Mouse (Mus musculus): Measurements from ENCODE around the gene Atp8a1. TPM values are rescaled to one million over a fixed set of nuclear protein-coding genes. Genes with fewer than 3 reads are reported as not detected.

The Atp8a1 gene
- polyA plus RNA-seq, 1 experiment from 2014 or later = 41.5 TPM

- 86% methylated on average over 10 of the region's 10 CpGs for WGBS
- no peaks in the 10 kb centered on the region for H3K36me3 ChIP-seq (ENCODE audit: control insufficient read depth, insufficient read depth)
- H3K4me1 ChIP-seq (replicated peaks; ENCODE audit: control insufficient read depth, insufficient read depth, low read length) = no peaks in the 10 kb centered on the region
- no peak overlapping the region for H3K4me3 ChIP-seq (replicated peaks; ENCODE audit: low read length)
- H3K9me3 ChIP-seq (ENCODE audit: control insufficient read depth, low read length) = no peaks in the 10 kb centered on the region
- no peak overlapping the region for H3K9ac ChIP-seq (replicated peaks; ENCODE audit: low read depth, low read length)
- H3K27me3 ChIP-seq (replicated peaks; ENCODE audit: control insufficient read depth, insufficient read depth, low read length) = no peaks in the 10 kb centered on the region
- H3K4me2 ChIP-seq (ENCODE audit: low read length) = no peak overlapping the region
- ATAC-seq = no peak
- no peak overlapping the region for H3K27ac ChIP-seq (ENCODE audit: low read length)
Measured at GRCm38 (mm10) chr5:67831293-67832147, 15.7 kb downstream of the Atp8a1 start.

GRCm38 (mm10) chr5:67828356-67828755 lies 18.9 kb downstream of the Atp8a1 start:
- peaks cover 7% of the 10 kb centered on the region; the same call in 1 of the 2 replicates for H3K4me1 ChIP-seq (replicated peaks; ENCODE audit: control insufficient read depth, insufficient read depth, low read length)
- H3K4me2 ChIP-seq (ENCODE audit: low read length) = no peak overlapping the region
- no peaks in the 10 kb centered on the region for H3K27me3 ChIP-seq (replicated peaks; ENCODE audit: control insufficient read depth, insufficient read depth, low read length)
- no peak for ATAC-seq
- H3K4me3 ChIP-seq (replicated peaks; ENCODE audit: low read length) = no peak overlapping the region
- no peak overlapping the region for H3K9ac ChIP-seq (replicated peaks; ENCODE audit: low read depth, low read length)
- no peak overlapping the region for H3K27ac ChIP-seq (ENCODE audit: low read length)
- no peaks in the 10 kb centered on the region for H3K36me3 ChIP-seq (ENCODE audit: control insufficient read depth, insufficient read depth)
- WGBS = 87% methylated on average over 3 of the region's 3 CpGs
- H3K9me3 ChIP-seq (ENCODE audit: control insufficient read depth, low read length) = no peaks in the 10 kb centered on the region

GRCm38 (mm10) chr5:67826935-67827334 lies 20.3 kb downstream of the Atp8a1 start:
- Histone ChIP-seq H3K9ac (replicated peaks; ENCODE audit: low read depth, low read length) (no peak overlapping the region), H3K4me3 (replicated peaks; ENCODE audit: low read length) (no peak overlapping the region), H3K9me3 (ENCODE audit: control insufficient read depth, low read length) (no peaks in the 10 kb centered on the region), H3K4me1 (replicated peaks; ENCODE audit: control insufficient read depth, insufficient read depth, low read length) (peaks cover 7% of the 10 kb centered on the region; the same call in 1 of the 2 replicates), H3K27me3 (replicated peaks; ENCODE audit: control insufficient read depth, insufficient read depth, low read length) (no peaks in the 10 kb centered on the region), H3K27ac (ENCODE audit: low read length) (no peak overlapping the region), H3K36me3 (ENCODE audit: control insufficient read depth, insufficient read depth) (no peaks in the 10 kb centered on the region), H3K4me2 (ENCODE audit: low read length) (no peak overlapping the region)
- no peak for ATAC-seq
- WGBS = 88% methylated on average over 3 of the region's 3 CpGs

GRCm38 (mm10) chr5:67826278-67826677 lies 21.0 kb downstream of the Atp8a1 start:
- WGBS = 89% methylated on average over 9 of the region's 9 CpGs
- Histone ChIP-seq H3K4me3 (replicated peaks; ENCODE audit: low read length) (no peak overlapping the region), H3K4me1 (replicated peaks; ENCODE audit: control insufficient read depth, insufficient read depth, low read length) (peaks cover 7% of the 10 kb centered on the region; the same call in 1 of the 2 replicates), H3K27me3 (replicated peaks; ENCODE audit: control insufficient read depth, insufficient read depth, low read length) (no peaks in the 10 kb centered on the region), H3K36me3 (ENCODE audit: control insufficient read depth, insufficient read depth) (no peaks in the 10 kb centered on the region), H3K9ac (replicated peaks; ENCODE audit: low read depth, low read length) (no peak overlapping the region), H3K9me3 (ENCODE audit: control insufficient read depth, low read length) (no peaks in the 10 kb centered on the region), H3K27ac (ENCODE audit: low read length) (no peak overlapping the region), H3K4me2 (ENCODE audit: low read length) (no peak overlapping the region)
- ATAC-seq = no peak

GRCm38 (mm10) chr5:67824600-67824999 lies 22.6 kb downstream of the Atp8a1 start:
- Histone ChIP-seq H3K27me3 (replicated peaks; ENCODE audit: control insufficient read depth, insufficient read depth, low read length) (no peaks in the 10 kb centered on the region), H3K4me2 (ENCODE audit: low read length) (no peak overlapping the region), H3K9me3 (ENCODE audit: control insufficient read depth, low read length) (no peaks in the 10 kb centered on the region), H3K4me3 (replicated peaks; ENCODE audit: low read length) (no peak overlapping the region), H3K36me3 (ENCODE audit: control insufficient read depth, insufficient read depth) (no peaks in the 10 kb centered on the region), H3K9ac (replicated peaks; ENCODE audit: low read depth, low read length) (no peak overlapping the region), H3K4me1 (replicated peaks; ENCODE audit: control insufficient read depth, insufficient read depth, low read length) (peaks cover 7% of the 10 kb centered on the region), H3K27ac (ENCODE audit: low read length) (no peak overlapping the region)
- ATAC-seq = no peak
- WGBS = 62% methylated on average over 2 of the region's 2 CpGs

GRCm38 (mm10) chr5:67823771-67824170 lies 23.5 kb downstream of the Atp8a1 start:
- Histone ChIP-seq H3K4me2 (ENCODE audit: low read length) (no peak overlapping the region), H3K27ac (ENCODE audit: low read length) (no peak overlapping the region), H3K9me3 (ENCODE audit: control insufficient read depth, low read length) (no peaks in the 10 kb centered on the region), H3K9ac (replicated peaks; ENCODE audit: low read depth, low read length) (no peak overlapping the region), H3K4me1 (replicated peaks; ENCODE audit: control insufficient read depth, insufficient read depth, low read length) (peaks cover 9% of the 10 kb centered on the region), H3K36me3 (ENCODE audit: control insufficient read depth, insufficient read depth) (no peaks in the 10 kb centered on the region), H3K27me3 (replicated peaks; ENCODE audit: control insufficient read depth, insufficient read depth, low read length) (no peaks in the 10 kb centered on the region), H3K4me3 (replicated peaks; ENCODE audit: low read length) (no peak overlapping the region)
- no peak for ATAC-seq
- 57% methylated on average over 5 of the region's 5 CpGs for WGBS

- Histone ChIP-seq H3K4me1 (replicated peaks; ENCODE audit: control insufficient read depth, insufficient read depth, low read length) (peaks cover 9% of the 10 kb centered on the region), H3K36me3 (ENCODE audit: control insufficient read depth, insufficient read depth) (no peaks in the 10 kb centered on the region), H3K27ac (ENCODE audit: low read length) (no peak overlapping the region), H3K4me3 (replicated peaks; ENCODE audit: low read length) (no peak overlapping the region), H3K9ac (replicated peaks; ENCODE audit: low read depth, low read length) (no peak overlapping the region), H3K9me3 (ENCODE audit: control insufficient read depth, low read length) (no peaks in the 10 kb centered on the region), H3K4me2 (ENCODE audit: low read length) (no peak overlapping the region), H3K27me3 (replicated peaks; ENCODE audit: control insufficient read depth, insufficient read depth, low read length) (no peaks in the 10 kb centered on the region)
- WGBS = 78% methylated on average over 6 of the region's 6 CpGs
- no peak for ATAC-seq
Measured at GRCm38 (mm10) chr5:67822619-67823018, 24.6 kb downstream of the Atp8a1 start.

- no peaks in the 10 kb centered on the region for H3K9me3 ChIP-seq (ENCODE audit: control insufficient read depth, low read length)
- no peak overlapping the region for H3K4me2 ChIP-seq (ENCODE audit: low read length)
- no peak overlapping the region for H3K27ac ChIP-seq (ENCODE audit: low read length)
- 84% methylated on average over 8 of the region's 8 CpGs for WGBS
- H3K4me3 ChIP-seq (replicated peaks; ENCODE audit: low read length) = no peak overlapping the region
- no peak for ATAC-seq
- H3K36me3 ChIP-seq (ENCODE audit: control insufficient read depth, insufficient read depth) = no peaks in the 10 kb centered on the region
- H3K27me3 ChIP-seq (replicated peaks; ENCODE audit: control insufficient read depth, insufficient read depth, low read length) = no peaks in the 10 kb centered on the region
- H3K9ac ChIP-seq (replicated peaks; ENCODE audit: low read depth, low read length) = no peak overlapping the region
- H3K4me1 ChIP-seq (replicated peaks; ENCODE audit: control insufficient read depth, insufficient read depth, low read length) = peaks cover 9% of the 10 kb centered on the region
Measured at GRCm38 (mm10) chr5:67821987-67822401, 25.2 kb downstream of the Atp8a1 start.

GRCm38 (mm10) chr5:67821185-67821584 lies 26.0 kb downstream of the Atp8a1 start:
- H3K27me3 ChIP-seq (replicated peaks; ENCODE audit: control insufficient read depth, insufficient read depth, low read length) = no peaks in the 10 kb centered on the region
- 92% methylated on average over 2 of the region's 2 CpGs for WGBS
- H3K4me2 ChIP-seq (ENCODE audit: low read length) = no peak overlapping the region
- ATAC-seq = no peak
- no peaks in the 10 kb centered on the region for H3K9me3 ChIP-seq (ENCODE audit: control insufficient read depth, low read length)
- H3K27ac ChIP-seq (ENCODE audit: low read length) = no peak overlapping the region
- no peak overlapping the region for H3K4me3 ChIP-seq (replicated peaks; ENCODE audit: low read length)
- no peak overlapping the region for H3K9ac ChIP-seq (replicated peaks; ENCODE audit: low read depth, low read length)
- H3K36me3 ChIP-seq (ENCODE audit: control insufficient read depth, insufficient read depth) = no peaks in the 10 kb centered on the region
- peaks cover 9% of the 10 kb centered on the region for H3K4me1 ChIP-seq (replicated peaks; ENCODE audit: control insufficient read depth, insufficient read depth, low read length)
